Mouse (Mus musculus) erythroblast, embryonic 14.5 days (primary cell): Measurements from ENCODE around the gene Kcnj15.

Source experiments
- GATA1 ChIP-seq: IDR thresholded peaks from 2 replicates; pipeline ENCODE4 v1.6.1; 2012; ENCODE audit warnings: low read length, inconsistent platforms, mixed read lengths
- TAL1 ChIP-seq: IDR thresholded peaks from 3 replicates; pipeline ENCODE4 v1.6.1; 2012; ENCODE audit warnings: low read length, inconsistent platforms, mixed read lengths

DNA sequence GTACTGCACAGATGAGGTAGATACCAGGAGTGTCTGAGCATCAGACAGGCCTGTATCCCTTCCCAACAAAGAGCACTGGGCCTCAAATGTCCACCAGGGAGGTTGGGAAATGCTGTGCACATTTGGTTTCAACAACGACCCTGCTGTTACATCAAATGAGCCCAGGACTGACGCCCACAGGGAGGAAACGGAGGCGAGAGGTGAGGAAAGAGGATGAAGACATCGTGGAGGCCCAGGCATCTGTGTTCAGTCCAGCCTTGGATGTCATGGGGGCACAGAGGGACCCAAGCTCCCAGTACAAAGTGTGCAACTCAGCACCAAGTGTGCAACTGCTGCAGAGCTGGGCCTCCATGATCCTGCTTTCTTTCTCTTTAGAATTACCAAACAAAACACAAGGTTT lies 92.4 kb downstream of the Kcnj15 start:
- TF ChIP-seq GATA1 (no peak), TAL1 (no peak)
